Mouse (Mus musculus): Measurements from ENCODE around the gene Ap5s1. TPM values are rescaled to one million over a fixed set of nuclear protein-coding genes. Genes with fewer than 3 reads are reported as not detected.

Ap5s1 gene
- polyA plus RNA-seq, 1 experiment from 2014 or later: 28.0 TPM

DNA sequence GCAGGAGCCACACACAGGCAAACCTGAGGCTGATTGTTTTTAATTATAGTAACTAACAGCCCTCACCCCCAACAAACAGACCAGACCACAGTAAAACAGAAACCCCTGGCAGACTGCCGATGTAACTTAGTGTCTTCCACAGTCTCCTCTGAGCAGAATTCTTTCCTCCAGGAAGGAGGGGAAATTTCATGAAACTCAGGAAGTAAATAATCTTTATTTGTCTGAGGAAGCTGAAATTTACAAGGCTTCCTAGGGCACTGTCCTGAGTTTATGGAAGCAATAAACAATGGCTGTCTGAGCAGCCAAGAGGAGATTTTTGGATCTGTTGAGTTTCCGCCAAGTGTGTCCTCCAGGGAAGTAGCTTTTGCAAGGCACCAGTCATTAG, 47.4 kb downstream of the Ap5s1 start:
- 40% methylated on average over 2 of the region's 2 CpGs for WGBS
- no peaks in the 10 kb centered on the region for H3K27me3 ChIP-seq (replicated peaks; ENCODE audit: insufficient read depth, low read length)
- no peaks in the 10 kb centered on the region for H3K36me3 ChIP-seq (ENCODE audit: insufficient read depth, low read length)
- H3K9ac ChIP-seq (replicated peaks; ENCODE audit: low read depth): no peak overlapping the region
- peaks cover 4% of the 10 kb centered on the region; the same call in 1 of the 2 replicates for H3K4me1 ChIP-seq (ENCODE audit: insufficient read depth, low read depth, low read length)
- peak; percentile 53 for ATAC-seq
- H3K27ac ChIP-seq (ENCODE audit: low read length): no peak overlapping the region
- H3K4me3 ChIP-seq (ENCODE audit: low read depth, low read length): no peak overlapping the region
- TF ChIP-seq EP300 (IDR thresholded peaks at IDR 0.05): peak; percentile 78
- no peak for TF ChIP-seq CTCF (IDR thresholded peaks at IDR 0.05)
- H3K9me3 ChIP-seq (ENCODE audit: low read length): no peaks in the 10 kb centered on the region
- peak; percentile 48 for DNase-seq (ENCODE audit: low spot score)
- H3K4me2 ChIP-seq (replicated peaks; ENCODE audit: low read depth, low read length): no peak overlapping the region; the same call in 1 of the 2 replicates

- 58% methylated on average over 3 of the region's 3 CpGs for WGBS
- H3K4me1 ChIP-seq (ENCODE audit: insufficient read depth, low read depth, low read length): peaks cover 4% of the 10 kb centered on the region; the same call in 1 of the 2 replicates
- H3K36me3 ChIP-seq (ENCODE audit: insufficient read depth, low read length): no peaks in the 10 kb centered on the region
- H3K9me3 ChIP-seq (ENCODE audit: low read length): no peaks in the 10 kb centered on the region
- H3K4me2 ChIP-seq (replicated peaks; ENCODE audit: low read depth, low read length): no peak overlapping the region
- no peak overlapping the region for H3K27ac ChIP-seq (ENCODE audit: low read length)
- no peak overlapping the region for H3K4me3 ChIP-seq (ENCODE audit: low read depth, low read length)
- TF ChIP-seq CTCF (IDR thresholded peaks at IDR 0.05) (no peak), EP300 (IDR thresholded peaks at IDR 0.05) (no peak)
- H3K9ac ChIP-seq (replicated peaks; ENCODE audit: low read depth): no peak overlapping the region
- no peak for ATAC-seq
- H3K27me3 ChIP-seq (replicated peaks; ENCODE audit: insufficient read depth, low read length): no peaks in the 10 kb centered on the region
- no peak for DNase-seq (ENCODE audit: low spot score)
Observed at GRCm38 (mm10) chr2:131255738-131256137, 48.9 kb downstream of the Ap5s1 start.

DNA sequence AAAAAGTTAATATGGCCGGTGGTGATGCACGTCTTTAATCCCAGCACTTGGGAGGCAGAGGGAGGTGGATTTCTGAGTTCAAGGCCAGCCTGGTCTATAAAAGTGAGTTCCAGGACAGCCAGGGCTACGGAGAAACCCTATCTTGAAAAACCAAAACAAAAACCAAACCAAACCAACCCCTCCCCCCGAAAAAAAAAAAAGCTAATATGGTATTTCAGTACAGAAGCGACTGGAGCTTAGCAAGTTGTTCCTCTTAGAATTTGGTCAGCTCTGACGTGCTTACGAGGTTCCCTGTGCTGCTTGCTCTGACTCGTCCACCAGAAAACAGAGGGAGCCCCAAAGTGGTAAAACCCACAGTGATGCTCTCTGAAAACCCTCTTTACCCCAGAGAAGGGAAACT, 51.8 kb downstream of the Ap5s1 start:
- no peak overlapping the region for H3K27ac ChIP-seq (ENCODE audit: low read length)
- 77% methylated on average over 8 of the region's 8 CpGs for WGBS
- H3K4me3 ChIP-seq (ENCODE audit: low read depth, low read length): no peak overlapping the region
- H3K9me3 ChIP-seq (ENCODE audit: low read length): no peaks in the 10 kb centered on the region
- H3K9ac ChIP-seq (replicated peaks; ENCODE audit: low read depth): no peak overlapping the region
- no peak overlapping the region for H3K4me2 ChIP-seq (replicated peaks; ENCODE audit: low read depth, low read length)
- peaks cover 4% of the 10 kb centered on the region; the same call in 1 of the 2 replicates for H3K4me1 ChIP-seq (ENCODE audit: insufficient read depth, low read depth, low read length)
- TF ChIP-seq EP300 (IDR thresholded peaks at IDR 0.05) (no peak), CTCF (IDR thresholded peaks at IDR 0.05) (no peak)
- H3K27me3 ChIP-seq (replicated peaks; ENCODE audit: insufficient read depth, low read length): no peaks in the 10 kb centered on the region
- H3K36me3 ChIP-seq (ENCODE audit: insufficient read depth, low read length): no peaks in the 10 kb centered on the region
- DNase-seq (ENCODE audit: low spot score) (no peak), ATAC-seq (no peak)

GRCm38 (mm10) chr2:131260544-131261307, 53.8 kb downstream of the Ap5s1 start:
- Histone ChIP-seq H3K4me3 (ENCODE audit: low read depth, low read length) (no peak overlapping the region), H3K36me3 (ENCODE audit: insufficient read depth, low read length) (no peaks in the 10 kb centered on the region), H3K27me3 (replicated peaks; ENCODE audit: insufficient read depth, low read length) (no peaks in the 10 kb centered on the region), H3K27ac (ENCODE audit: low read length) (no peak overlapping the region), H3K9ac (replicated peaks; ENCODE audit: low read depth) (no peak overlapping the region), H3K9me3 (ENCODE audit: low read length) (no peaks in the 10 kb centered on the region), H3K4me2 (replicated peaks; ENCODE audit: low read depth, low read length) (no peak overlapping the region), H3K4me1 (ENCODE audit: insufficient read depth, low read depth, low read length) (peaks cover 7% of the 10 kb centered on the region; the same call in 1 of the 2 replicates)
- DNase-seq (ENCODE audit: low spot score): no peak
- WGBS: 29% methylated on average over 9 of the region's 9 CpGs
- no peak for ATAC-seq
- TF ChIP-seq CTCF (IDR thresholded peaks at IDR 0.05): no peak
- TF ChIP-seq EP300 (IDR thresholded peaks at IDR 0.05): no peak

GRCm38 (mm10) chr2:131261481-131262212, 54.8 kb downstream of the Ap5s1 start:
- DNase-seq (ENCODE audit: low spot score) (no peak), ATAC-seq (peak; percentile 45)
- 4% methylated on average over 10 of the region's 10 CpGs for WGBS
- Histone ChIP-seq H3K4me3 (ENCODE audit: low read depth, low read length) (peak overlapping the region; percentile 82), H3K4me1 (ENCODE audit: insufficient read depth, low read depth, low read length) (peaks cover 7% of the 10 kb centered on the region; the same call in 1 of the 2 replicates), H3K27ac (ENCODE audit: low read length) (peak overlapping the region; percentile 99), H3K36me3 (ENCODE audit: insufficient read depth, low read length) (no peaks in the 10 kb centered on the region), H3K9me3 (ENCODE audit: low read length) (no peaks in the 10 kb centered on the region), H3K27me3 (replicated peaks; ENCODE audit: insufficient read depth, low read length) (no peaks in the 10 kb centered on the region), H3K4me2 (replicated peaks; ENCODE audit: low read depth, low read length) (peak overlapping the region; percentile 51), H3K9ac (replicated peaks; ENCODE audit: low read depth) (peak overlapping the region; percentile 13; the same call in 1 of the 2 replicates)
- no peak for TF ChIP-seq CTCF (IDR thresholded peaks at IDR 0.05)
- no peak for TF ChIP-seq EP300 (IDR thresholded peaks at IDR 0.05)

GRCm38 (mm10) chr2:131262213-131262672, 55.4 kb downstream of the Ap5s1 start, which contains the start of gene Pank2:
Gene Pank2 (plus strand): TSS chr2:131262495.
- Histone ChIP-seq H3K9me3 (ENCODE audit: low read length) (no peaks in the 10 kb centered on the region), H3K36me3 (ENCODE audit: insufficient read depth, low read length) (no peaks in the 10 kb centered on the region), H3K9ac (replicated peaks; ENCODE audit: low read depth) (peak within 1 kb of the TSS; percentile 75), H3K4me2 (replicated peaks; ENCODE audit: low read depth, low read length) (peak within 1 kb of the TSS; percentile 51), H3K4me3 (ENCODE audit: low read depth, low read length) (peak within 1 kb of the TSS; percentile 82), H3K4me1 (ENCODE audit: insufficient read depth, low read depth, low read length) (peaks cover 7% of the 10 kb centered on the region; the same call in 1 of the 2 replicates), H3K27ac (ENCODE audit: low read length) (peak within 1 kb of the TSS; percentile 99), H3K27me3 (replicated peaks; ENCODE audit: insufficient read depth, low read length) (no peaks in the 10 kb centered on the region)
- under 1% methylated on average over 37 of the region's 49 CpGs for WGBS
- no peak for TF ChIP-seq EP300 (IDR thresholded peaks at IDR 0.05)
- peak; percentile 14; the same call in 1 of the 2 replicates for TF ChIP-seq CTCF (IDR thresholded peaks at IDR 0.05)
- ATAC-seq (peak; percentile 99), DNase-seq (ENCODE audit: low spot score) (peak; percentile 99)

Other genes with a start within 250 kb of the Ap5s1 start
- gene Gfra4, start 164.0 kb upstream of the Ap5s1 start, polyA plus RNA-seq (2015; fragmentation: Nextera tagmentation; extraction: Ambion mirVana): 1.2 and 1.4 TPM in 2 replicates
- gene Adam33, start 143.3 kb upstream of the Ap5s1 start, polyA plus RNA-seq (2015; fragmentation: Nextera tagmentation; extraction: Ambion mirVana): 3.2 and 3.5 TPM in 2 replicates
- 1.1 TPM in 2 replicates for gene Siglec1, start 120.3 kb upstream of the Ap5s1 start, polyA plus RNA-seq (2015; fragmentation: Nextera tagmentation; extraction: Ambion mirVana)
- gene Hspa12b, start 79.8 kb upstream of the Ap5s1 start, polyA plus RNA-seq (2015; fragmentation: Nextera tagmentation; extraction: Ambion mirVana): 16.7 and 17.9 TPM in 2 replicates
- not detected in 2 replicates for gene Gm11037, start 73.6 kb upstream of the Ap5s1 start, polyA plus RNA-seq (2015; fragmentation: Nextera tagmentation; extraction: Ambion mirVana)
- 28.3 and 32.8 TPM in 2 replicates for gene 1700037H04Rik, start 47.0 kb upstream of the Ap5s1 start, polyA plus RNA-seq (2015; fragmentation: Nextera tagmentation; extraction: Ambion mirVana)
- gene Cenpb, start 27.0 kb upstream of the Ap5s1 start, polyA plus RNA-seq (2015; fragmentation: Nextera tagmentation; extraction: Ambion mirVana): 13.2 and 14.9 TPM in 2 replicates
- gene Cdc25b, start 20.1 kb upstream of the Ap5s1 start, polyA plus RNA-seq (2015; fragmentation: Nextera tagmentation; extraction: Ambion mirVana): 36.5 and 38.7 TPM in 2 replicates
- 12.2 TPM in 2 replicates for gene Spef1, start 19.8 kb upstream of the Ap5s1 start, polyA plus RNA-seq (2015; fragmentation: Nextera tagmentation; extraction: Ambion mirVana)
- gene Mavs, start 27.0 kb downstream of the Ap5s1 start, polyA plus RNA-seq (2015; fragmentation: Nextera tagmentation; extraction: Ambion mirVana): 14.1 and 14.4 TPM in 2 replicates
- gene Pank2, start 55.4 kb downstream of the Ap5s1 start, polyA plus RNA-seq (2015; fragmentation: Nextera tagmentation; extraction: Ambion mirVana): 22.3 and 26.7 TPM in 2 replicates
- 1.3 and 1.6 TPM in 2 replicates for gene Rnf24, start 145.8 kb downstream of the Ap5s1 start, polyA plus RNA-seq (2015; fragmentation: Nextera tagmentation; extraction: Ambion mirVana)